Mouse (Mus musculus) urinary bladder, postnatal 0 days (tissue): ENCODE measurements around the gene Cdx4. TPM values are rescaled to one million over a fixed set of nuclear protein-coding genes. Genes with fewer than 3 reads are reported as not detected.

Experiments
- polyA plus RNA-seq: library from polyadenylated mRNA; unstranded; fragments of >200 nt; fragmentation: Nextera tagmentation; extraction: Ambion mirVana; gene quantifications from 2 replicates; pipeline ENCODE4 v1.2.1, GENCODE M21; 2015

Cdx4 gene
- polyA plus RNA-seq, result not detected in 2 replicates

DNA sequence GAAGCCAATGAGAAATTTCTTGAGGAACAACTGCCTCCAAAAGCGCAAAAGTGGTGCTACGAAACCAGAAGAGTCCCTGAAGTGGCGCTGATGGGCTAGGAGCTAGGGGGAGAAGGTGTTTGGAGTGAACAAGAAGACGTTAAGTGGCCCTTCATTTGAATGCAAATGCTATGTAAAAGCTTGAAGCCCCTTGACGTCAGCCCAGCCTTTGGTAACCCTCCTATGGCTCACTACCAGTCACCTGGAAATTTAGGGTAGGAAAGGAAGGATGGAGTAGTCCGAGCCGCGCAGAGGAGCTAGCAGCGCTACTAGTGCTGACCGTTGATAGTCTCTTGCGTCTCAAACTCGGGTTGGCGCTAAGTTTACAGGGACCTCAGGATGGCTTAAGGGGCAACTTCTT lies at the start of gene Cdx4:
Gene Cdx4, plus strand, starts transcription at position 253 of the 400 bp plus-strand sequence.

GRCm38 (mm10) chrX:103356287-103356686 lies 35.1 kb downstream of the Cdx4 start, which contains the start of gene Chic1:
Chic1 (plus strand) TSS chrX:103356476.

Other genes with a start within 250 kb of the Cdx4 start
- 0.24 TPM in 2 replicates for gene Nap1l2, start 134.8 kb upstream of the Cdx4 start, polyA plus RNA-seq
- 1.5 and 1.7 TPM in 2 replicates for gene Chic1, start 35.1 kb downstream of the Cdx4 start, polyA plus RNA-seq
- gene Tsx, start 93.1 kb downstream of the Cdx4 start, polyA plus RNA-seq, result 0.16 TPM in 1 of 2 replicates, not detected in the other
- gene Gm26992, start 100.6 kb downstream of the Cdx4 start, polyA plus RNA-seq, result not detected in 2 replicates